Mouse (Mus musculus) mouse trophoblast stem cell (cell line): ENCODE data around the gene Art4.

Experiments used
- in situ Hi-C, 2 experiments: fragments of 300-500 bp; cut with MseI, MboI; formaldehyde crosslinking; loops; 2 replicates in 1 of 2; 3 replicates in 1 of 2; pipeline ENCODE4 v1.15.1; 2025

Art4 gene

DNA sequence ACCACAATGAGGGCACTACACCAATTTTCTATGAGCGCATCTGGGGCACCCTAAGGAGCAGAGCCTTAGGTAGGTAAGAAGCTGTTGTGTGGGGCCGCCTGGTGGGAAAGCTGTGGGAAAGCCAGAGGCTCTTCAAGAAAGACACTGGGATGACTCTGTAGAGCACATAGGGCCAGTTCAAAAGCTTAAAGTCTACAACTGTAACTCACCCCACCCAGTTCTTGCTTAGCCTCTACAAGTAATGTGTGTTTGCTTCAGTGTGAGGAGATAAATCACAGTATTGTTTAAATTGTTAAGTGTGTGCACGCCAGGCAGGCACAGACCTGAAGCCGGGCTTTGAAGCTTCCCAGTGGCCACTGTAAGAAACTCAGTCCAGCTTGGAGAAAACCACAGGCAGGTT lies 8.6 kb upstream of the Art4 start:
- in situ Hi-C loops = loop anchor here in 1 of 2 experiments (10.0 kb wide), 1 partner anchor 99 kb away; no protein-coding TSS in a partner anchor

GRCm38 (mm10) chr6:136865360-136865759 lies 7.8 kb upstream of the Art4 start:
- in situ Hi-C loops = loop anchor here in 1 of 2 experiments (10.0 kb wide), 1 partner anchor 99 kb away; no protein-coding TSS in a partner anchor

DNA sequence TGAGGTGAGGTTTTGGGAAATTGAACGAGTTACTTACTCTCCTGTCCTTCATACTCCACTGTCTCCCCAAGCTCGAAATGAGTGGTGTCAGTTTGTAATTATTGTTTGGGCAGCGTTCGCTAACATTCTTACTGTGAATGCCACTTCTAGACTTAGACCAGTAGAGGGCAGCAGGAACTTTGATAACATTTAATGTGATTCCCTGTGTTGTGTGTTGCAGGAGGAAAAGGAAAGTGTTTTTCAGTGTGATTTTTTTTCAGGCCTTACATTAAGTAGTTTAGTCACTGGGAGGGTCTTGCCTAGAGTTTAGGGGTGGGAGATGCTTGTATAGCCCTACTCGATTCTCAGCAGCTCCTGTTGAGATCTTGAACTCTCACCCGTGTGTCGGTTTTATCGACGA lies 3.5 kb upstream of the Art4 start:
- in situ Hi-C loops = loop anchor here (5.0 to 10.0 kb wide), 3 partner anchors 61 to 106 kb away; partner anchors contain the start of genes Erp27 (in 1 of the 2) and Pde6h (in 1 of the 2)

- in situ Hi-C loops = no loop called here
Observed at GRCm38 (mm10) chr6:136858420-136858819, 887 bp upstream of the Art4 start.

DNA sequence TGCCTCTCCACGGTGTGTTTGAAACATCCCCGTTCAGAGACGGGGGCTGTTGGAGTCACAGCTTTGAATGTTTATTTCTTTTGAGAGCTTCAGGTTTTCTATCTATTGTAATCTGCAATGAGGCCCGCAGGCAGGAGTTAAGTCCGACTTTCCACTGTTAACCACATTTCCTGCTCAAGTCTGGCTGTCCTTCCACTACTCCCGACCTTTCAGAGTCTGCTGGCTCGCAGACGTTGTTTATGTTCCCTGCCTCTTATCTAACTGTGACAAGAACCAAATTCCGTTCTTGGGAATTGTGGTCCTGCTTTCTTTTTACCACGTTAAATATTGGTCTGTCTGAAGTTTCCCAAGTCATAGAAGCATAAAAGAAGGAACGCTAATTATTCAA lies 334 bp upstream of the Art4 start:
- in situ Hi-C loops = no loop called here

- in situ Hi-C loops = no loop called here
Observed at GRCm38 (mm10) chr6:136856071-136856636, 1.4 kb downstream of the Art4 start.

GRCm38 (mm10) chr6:136855183-136855582 lies 2.4 kb downstream of the Art4 start:
- in situ Hi-C loops = no loop called here

- in situ Hi-C loops = no loop called here
Observed at GRCm38 (mm10) chr6:136854361-136854781, 3.2 kb downstream of the Art4 start.

DNA sequence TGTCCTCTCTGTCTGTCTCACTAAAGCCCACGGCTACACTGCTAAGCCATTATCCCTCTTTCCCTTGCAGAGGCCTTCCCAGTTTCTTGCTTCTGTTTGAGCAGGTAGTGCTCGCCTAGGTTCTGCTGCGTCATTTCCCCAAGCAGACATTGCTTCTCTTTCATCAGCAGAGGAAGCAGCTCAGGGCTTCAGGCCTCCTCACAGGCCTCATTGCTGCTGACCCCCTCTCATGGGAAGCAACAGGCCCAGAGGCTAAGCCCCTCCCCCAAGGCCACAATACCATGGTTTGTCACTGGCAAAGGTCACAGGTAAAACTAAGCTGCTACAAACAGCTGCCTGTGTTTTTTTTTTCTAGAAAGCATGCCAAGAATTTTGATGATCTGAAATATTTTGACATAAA lies 4.8 kb downstream of the Art4 start:
- in situ Hi-C loops = no loop called here

DNA sequence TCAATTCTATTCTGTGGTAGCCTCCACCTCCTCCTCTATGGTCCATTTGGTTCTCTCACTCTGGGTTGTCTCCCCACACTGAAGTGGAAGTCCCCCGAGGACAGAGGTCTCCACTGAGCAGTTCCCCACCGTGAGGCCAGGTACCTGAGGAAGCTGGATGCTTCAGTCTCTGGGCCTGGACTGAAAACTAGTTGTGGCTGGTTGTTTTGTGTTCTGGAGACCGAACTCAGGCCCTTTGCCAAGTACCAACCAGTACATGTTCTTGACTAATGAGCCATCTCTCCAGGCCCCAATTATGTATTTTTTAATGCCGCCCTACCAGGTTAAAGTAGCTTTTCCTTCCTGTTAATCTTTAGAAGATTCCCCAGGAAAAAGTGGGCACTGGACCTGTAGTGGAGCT lies 5.2 kb downstream of the Art4 start:
- in situ Hi-C loops = no loop called here

DNA sequence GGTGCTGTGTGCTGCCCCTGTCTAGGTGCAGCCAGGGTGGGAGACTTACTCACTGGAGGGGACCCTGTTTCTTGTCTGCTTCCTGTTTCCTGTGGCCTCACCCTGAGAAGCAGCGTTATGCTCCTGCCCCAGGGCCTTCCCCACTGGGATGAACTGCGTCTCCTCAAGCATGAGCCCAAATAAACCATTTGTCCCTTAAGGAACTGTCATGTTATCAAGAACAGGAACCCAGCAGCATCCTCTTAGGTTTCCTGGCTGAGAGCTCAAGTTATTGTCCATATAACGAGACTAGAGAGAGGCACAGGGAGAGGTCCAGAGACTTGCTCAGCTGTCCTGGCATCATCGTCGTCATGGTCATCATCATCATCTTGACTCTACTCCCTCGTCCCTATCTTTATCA lies 7.3 kb downstream of the Art4 start:
- in situ Hi-C loops = no loop called here

- in situ Hi-C loops = no loop called here
Observed at GRCm38 (mm10) chr6:136848971-136849370, 8.6 kb downstream of the Art4 start.

- in situ Hi-C loops = no loop called here
Observed at GRCm38 (mm10) chr6:136848399-136848798, 9.1 kb downstream of the Art4 start.

DNA sequence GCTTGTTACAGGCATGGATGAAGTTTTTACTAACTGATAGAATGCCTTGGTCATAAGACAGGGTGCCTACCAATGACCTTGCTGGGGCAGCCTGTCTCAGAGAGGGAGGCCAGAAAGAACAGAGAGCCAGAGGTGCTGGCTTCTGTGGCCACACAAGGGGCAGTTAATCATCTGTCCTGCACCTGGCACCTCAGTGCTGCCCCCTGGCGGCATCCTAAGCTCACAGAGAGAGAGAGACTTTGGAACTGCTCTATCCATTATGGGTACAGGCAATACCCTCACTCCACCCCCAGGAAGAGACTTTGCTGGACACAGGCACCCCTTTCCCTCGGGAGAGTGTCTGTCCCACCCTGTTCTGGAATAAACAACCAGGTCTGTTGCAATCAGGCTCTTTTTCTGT lies 9.7 kb downstream of the Art4 start:
- in situ Hi-C loops = no loop called here

DNA sequence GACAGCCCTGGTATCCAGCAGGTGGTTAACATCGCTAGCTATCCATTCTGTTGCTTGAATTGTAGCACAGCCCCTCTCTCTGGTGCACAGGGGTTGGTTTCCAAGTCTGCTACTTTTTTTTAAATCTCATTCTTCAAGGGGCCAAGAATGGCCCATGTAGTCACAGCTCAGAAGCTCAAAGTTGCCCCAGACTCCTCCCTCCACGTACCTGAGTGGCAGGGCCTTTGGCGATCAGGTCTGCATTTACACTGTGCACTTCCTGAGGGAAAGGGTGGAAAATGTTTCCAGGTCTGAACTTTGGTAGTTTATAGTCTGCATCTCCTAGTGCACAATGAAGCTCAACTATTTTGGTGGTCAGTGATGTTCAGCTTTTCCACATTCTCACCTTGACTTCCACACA lies 10.3 kb downstream of the Art4 start:
- in situ Hi-C loops = no loop called here

DNA sequence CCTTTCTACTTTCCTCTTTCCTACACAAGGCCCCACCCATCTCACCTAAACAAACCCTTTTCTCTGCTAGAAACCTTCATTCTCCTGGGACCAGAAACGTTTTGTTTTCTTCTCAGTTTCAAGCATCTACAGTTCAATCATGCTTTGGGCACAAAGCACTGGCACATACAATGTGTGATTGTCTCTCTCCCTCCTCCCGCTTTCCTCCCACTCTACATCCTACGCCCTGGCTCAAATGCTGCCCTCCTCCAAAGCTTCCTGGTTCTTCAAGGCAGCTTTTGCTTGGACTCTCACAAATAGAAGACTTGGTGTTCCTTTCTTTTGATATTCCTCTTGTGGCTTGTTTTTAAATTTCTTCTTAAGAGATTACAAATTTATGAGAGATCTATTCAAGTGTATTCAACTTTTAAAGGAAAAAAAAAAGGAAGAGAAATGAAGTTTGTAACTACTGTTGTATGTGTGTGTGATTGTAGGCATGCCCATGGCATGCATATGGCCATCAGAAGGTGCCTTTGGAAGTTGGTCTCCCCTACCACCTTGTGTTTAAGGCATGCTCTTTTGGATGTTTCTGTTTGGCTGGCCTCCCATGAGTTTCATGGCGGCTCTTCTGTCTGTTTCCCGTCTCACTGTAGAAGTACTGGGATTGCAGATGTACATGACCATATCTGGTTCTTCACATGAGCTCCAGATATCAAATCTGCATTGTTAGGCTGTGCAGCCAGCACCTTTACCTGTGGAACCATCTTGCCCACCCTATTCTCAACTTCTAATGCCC lies 11.6 kb downstream of the Art4 start:
- in situ Hi-C loops = no loop called here

DNA sequence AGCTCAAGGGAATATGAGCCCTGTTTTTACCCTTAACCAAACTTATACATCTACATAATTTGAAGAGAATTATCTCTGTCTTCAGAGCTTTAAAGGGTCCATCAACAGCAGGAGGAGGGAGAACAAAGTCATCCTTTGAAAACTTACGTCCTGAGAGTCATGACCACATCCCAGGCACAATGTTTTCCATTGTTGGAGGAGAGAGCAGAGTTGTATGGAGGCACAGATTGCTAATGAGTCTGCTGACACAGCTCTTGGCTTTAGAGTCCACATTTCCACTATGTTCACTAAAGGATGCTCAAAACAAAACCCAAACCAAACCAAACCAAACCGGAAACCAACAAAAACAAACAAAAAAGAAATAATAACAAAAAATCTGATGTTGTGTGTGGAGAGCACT lies 12.6 kb downstream of the Art4 start:
- in situ Hi-C loops = no loop called here

DNA sequence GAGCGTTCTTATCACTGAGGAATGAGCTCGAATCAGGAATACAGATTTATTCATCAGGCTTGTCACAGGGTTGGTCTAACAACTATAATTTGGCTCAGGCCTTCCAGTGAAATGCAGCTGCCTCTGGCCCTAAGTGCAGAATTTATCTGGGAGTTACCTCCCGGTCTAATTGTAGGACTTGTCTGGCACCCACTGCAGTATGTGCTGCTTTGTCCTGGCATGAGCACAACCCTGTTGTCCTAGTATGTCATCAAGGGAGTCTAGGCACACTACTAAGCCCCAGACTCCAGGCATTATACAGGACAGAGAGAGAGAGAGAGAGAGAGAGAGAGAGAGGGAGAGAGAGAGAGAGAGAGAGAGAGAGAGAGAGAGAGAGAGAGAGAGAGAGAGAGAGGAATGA lies 20.2 kb downstream of the Art4 start:
- in situ Hi-C loops = no loop called here

DNA sequence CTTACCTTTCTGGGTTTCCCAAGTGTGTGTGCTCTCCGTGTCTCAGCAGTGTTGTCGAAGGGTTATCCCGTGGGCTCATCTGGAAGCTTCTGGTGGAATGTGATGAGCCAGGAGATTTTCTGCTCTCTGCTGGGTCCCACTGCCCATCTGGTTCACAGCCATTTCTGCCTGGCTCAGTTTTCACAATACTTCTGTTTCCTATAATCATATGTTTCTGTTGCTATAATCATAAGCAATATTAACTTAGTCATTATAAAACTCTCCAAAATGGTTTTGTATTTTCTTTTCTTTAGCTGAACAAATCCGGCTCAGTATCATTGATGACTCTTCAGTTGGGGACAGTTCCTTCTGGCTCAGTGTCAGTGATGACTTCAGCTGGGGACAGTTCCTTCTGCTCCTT lies 22.2 kb downstream of the Art4 start, which contains the start of gene Smco3:
Smco3 (minus strand) TSS at position 101 of the 400 bp plus-strand sequence.
- in situ Hi-C loops = no loop called here

- in situ Hi-C loops = no loop called here
Observed at GRCm38 (mm10) chr6:136831712-136832111, 25.8 kb downstream of the Art4 start.

- in situ Hi-C loops = no loop called here
Observed at GRCm38 (mm10) chr6:136828681-136829080, 28.9 kb downstream of the Art4 start.

DNA sequence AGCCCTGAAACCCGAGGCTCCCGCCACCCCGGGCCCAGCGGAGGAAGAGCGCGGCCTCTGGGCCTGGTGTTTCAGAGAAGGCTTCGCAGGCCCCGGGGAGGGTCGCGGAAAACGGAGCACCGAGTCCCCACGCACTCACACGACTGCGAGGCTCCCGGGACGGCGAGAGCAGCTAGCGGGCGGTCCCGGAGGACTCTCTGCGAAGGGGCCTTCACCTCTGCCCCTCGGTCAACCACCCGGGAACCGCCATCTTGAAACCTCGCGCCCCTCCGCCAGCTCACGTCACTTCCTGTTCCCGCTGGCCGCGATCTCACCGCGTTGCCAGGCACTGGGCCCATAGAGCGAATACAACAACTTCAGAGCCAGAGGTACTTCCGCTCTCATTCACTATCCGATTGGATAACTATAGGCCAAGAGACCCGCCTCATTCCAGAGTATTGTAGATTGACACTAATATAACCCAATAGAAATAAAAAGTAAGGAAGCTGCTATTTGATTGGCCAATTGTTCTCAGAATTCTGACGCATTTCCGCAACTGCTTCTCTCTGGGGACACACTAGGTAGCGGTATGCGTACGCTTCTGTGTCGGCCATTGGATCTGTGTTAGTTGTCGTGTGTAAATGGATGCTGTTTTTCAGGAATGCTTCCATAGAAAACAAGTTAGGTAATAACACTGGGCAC lies 29.5 kb downstream of the Art4 start, which contains the start of gene Wbp11:
Wbp11 (minus strand) TSS at position 353 of the 681 bp plus-strand sequence.
- in situ Hi-C loops = no loop called here

DNA sequence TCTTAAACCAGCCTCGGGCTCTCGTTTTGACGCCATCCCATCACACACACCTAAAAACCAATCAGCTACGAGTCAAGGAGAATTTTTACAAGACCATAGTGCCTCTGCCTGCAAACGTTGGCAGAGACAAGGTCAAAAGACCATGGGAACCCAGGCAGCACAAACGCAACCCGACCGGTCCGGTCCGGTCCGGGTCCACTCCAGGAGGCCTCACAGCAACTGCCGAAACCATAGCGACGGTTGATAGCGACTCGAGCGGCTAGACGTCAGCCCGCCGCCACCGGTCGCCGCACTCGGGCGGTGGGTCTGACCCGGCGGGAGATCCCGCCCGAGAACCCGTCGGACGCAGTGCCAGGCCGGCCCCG lies 30.0 kb downstream of the Art4 start, which contains the start of gene BC049715:
BC049715 (plus strand) TSS at position 111 of the 365 bp plus-strand sequence.
- in situ Hi-C loops = no loop called here
